Mouse (Mus musculus): ENCODE results near the gene Rexo4. TPM values are rescaled to one million over a fixed set of nuclear protein-coding genes. Genes with fewer than 3 reads are reported as not detected.
A peak's percentile ranks its signal among the peaks of the same experiment; 100 is the strongest.

The Rexo4 gene
- total RNA-seq (2021): 10 to 100 TPM; 58.4 to 60.4 TPM

DNA sequence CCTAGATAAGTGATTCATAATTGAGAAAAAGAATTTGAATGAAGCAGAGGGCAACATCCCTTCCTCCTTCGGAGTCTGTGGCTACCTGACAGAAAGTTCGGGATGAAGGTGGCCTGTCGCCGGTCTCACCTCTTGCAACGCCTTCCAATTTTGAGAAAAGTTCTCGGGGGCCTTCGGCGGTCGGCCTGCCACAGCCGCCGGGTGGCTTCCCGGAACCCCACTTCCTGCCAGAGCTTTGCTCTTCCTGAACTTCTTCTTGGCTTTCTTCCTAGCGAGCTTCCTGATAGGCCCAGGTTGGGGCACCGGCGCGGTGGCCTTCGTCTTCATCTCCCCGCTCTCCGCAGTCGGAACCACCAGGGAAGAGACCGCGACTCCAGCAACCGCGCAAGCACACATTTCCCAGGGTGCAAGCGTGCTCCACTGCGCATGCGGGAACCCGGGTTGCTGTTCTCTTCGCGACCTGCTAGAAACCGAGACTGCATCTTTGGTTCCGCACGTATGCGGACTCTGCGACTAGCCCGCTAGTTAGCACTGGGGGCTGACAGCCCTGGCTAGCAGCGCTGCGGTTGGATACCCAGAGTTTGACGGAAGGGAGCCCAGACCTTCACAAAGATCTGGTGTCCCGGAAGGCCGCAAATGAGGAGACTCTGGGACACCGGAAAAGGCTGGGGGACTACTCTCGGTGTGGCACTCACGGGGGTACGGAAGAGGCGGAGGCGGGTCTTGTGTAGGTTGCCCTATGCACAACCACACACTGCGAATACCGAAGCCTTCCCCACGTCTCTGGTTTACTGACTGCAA lies at the start of gene Rexo4:
Rexo4 (minus strand) TSS at position 464 of the 801 bp plus-strand sequence.
- peak; percentile 94 to 95 for DNase-seq (ENCODE audit: extremely low spot score in 1 of 2, low spot score in 1 of 2)

GRCm38 (mm10) chr2:27009714-27010244 lies 45.6 kb upstream of the Rexo4 start, which contains the start of gene Cacfd1:
Gene Cacfd1 (plus strand): TSS chr2:27009926.
- peak; percentile 71 for DNase-seq (ENCODE audit: extremely low spot score in 1 of 2, low spot score in 1 of 2)

- DNase-seq (ENCODE audit: extremely low spot score in 1 of 2, low spot score in 1 of 2): no peak
Measured at GRCm38 (mm10) chr2:27007701-27008100, 43.5 kb upstream of the Rexo4 start.

GRCm38 (mm10) chr2:27006255-27006654 lies 42.1 kb upstream of the Rexo4 start:
- no peak for DNase-seq (ENCODE audit: extremely low spot score in 1 of 2, low spot score in 1 of 2)

DNA sequence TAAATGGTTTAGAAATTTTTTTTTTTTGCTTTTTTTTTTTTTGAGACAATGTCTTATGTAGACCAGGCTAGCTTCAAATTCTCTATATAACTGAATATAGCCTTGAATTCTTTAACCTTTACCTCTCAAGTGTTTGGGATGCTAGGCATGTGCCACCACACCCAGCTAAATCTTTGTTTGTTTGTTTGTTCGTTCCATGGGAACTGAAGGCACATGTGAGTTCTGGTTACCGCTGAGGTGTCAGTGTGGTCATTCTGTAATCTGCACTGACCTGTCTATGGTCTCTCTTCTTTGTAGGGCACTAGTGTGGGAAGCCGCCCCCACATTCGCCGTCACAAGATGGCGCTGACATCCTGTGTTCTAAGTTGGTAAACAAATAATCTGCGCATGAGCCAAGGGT lies 33.8 kb upstream of the Rexo4 start:
- DNase-seq (ENCODE audit: extremely low spot score in 1 of 2, low spot score in 1 of 2): no peak

- no peak for DNase-seq (ENCODE audit: extremely low spot score in 1 of 2, low spot score in 1 of 2)
Measured at GRCm38 (mm10) chr2:26997498-26997897, 33.3 kb upstream of the Rexo4 start.

GRCm38 (mm10) chr2:26993936-26994335 lies 29.8 kb upstream of the Rexo4 start:
- DNase-seq (ENCODE audit: extremely low spot score in 1 of 2, low spot score in 1 of 2): no peak

DNA sequence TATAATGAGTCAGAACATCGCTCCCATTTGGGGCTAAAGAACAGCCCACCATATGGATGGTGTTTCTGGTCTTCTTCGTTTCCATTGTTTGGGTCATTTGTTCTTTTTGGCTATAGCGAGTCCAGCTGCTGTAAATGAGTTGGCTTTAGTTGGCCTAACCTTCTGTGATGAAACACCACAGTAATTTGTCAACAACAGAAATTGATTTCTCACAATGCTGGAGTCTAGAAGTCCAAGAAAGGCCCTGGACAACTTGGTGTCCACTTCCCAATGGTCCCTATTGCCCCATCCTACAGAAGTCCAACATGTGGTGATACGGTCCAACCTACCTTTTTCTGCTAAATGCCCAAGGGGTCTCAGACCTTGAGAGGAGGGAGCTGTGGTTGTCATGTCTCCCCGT lies 20.5 kb upstream of the Rexo4 start:
- DNase-seq (ENCODE audit: extremely low spot score in 1 of 2, low spot score in 1 of 2): no peak

- DNase-seq (ENCODE audit: extremely low spot score in 1 of 2, low spot score in 1 of 2): no peak
Measured at GRCm38 (mm10) chr2:26984179-26984578, 20.0 kb upstream of the Rexo4 start.

GRCm38 (mm10) chr2:26980361-26980760 lies 16.2 kb upstream of the Rexo4 start:
- DNase-seq (ENCODE audit: extremely low spot score in 1 of 2, low spot score in 1 of 2): no peak

GRCm38 (mm10) chr2:26973960-26974359 lies 9.8 kb upstream of the Rexo4 start:
- DNase-seq (ENCODE audit: extremely low spot score in 1 of 2, low spot score in 1 of 2): no peak

- DNase-seq (ENCODE audit: extremely low spot score in 1 of 2, low spot score in 1 of 2): no peak
Measured at GRCm38 (mm10) chr2:26973116-26973515, 8.9 kb upstream of the Rexo4 start, which contains the start of gene Adamts13. Gene Adamts13 (plus strand): TSS chr2:26973416.

- no peak for DNase-seq (ENCODE audit: extremely low spot score in 1 of 2, low spot score in 1 of 2)
Measured at GRCm38 (mm10) chr2:26967262-26967661, 3.1 kb upstream of the Rexo4 start.

DNA sequence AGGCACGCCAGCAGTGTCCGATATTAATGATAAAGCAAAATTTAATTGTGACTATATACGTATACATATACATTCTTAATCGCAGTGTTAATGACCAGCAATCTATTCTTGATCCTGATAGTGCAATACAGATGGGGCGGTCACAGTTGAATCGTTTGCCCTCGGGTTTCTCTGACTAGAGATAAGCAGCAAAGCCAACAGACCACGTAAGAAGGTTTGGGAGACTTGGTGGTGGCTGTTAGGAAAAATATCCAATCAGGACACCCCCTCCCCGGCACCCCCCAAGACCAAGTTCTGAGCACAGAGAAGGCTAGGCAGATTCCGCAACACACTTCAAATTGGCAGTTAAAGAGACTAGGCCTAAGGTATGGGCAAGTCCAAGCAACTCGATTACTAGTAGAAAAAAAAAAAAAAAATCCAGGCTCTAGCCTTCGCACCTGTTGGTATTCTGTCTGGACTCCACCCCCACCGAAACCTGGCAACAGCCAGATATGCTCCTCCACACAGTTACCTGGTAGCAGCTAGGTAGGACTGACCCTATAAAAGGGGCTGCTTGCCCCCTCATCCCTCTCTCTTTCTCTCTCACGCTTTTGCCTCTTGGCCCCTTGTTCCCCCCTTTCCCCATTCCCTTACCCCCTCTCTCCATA lies 661 bp upstream of the Rexo4 start:
- DNase-seq (ENCODE audit: extremely low spot score in 1 of 2, low spot score in 1 of 2): no peak

DNA sequence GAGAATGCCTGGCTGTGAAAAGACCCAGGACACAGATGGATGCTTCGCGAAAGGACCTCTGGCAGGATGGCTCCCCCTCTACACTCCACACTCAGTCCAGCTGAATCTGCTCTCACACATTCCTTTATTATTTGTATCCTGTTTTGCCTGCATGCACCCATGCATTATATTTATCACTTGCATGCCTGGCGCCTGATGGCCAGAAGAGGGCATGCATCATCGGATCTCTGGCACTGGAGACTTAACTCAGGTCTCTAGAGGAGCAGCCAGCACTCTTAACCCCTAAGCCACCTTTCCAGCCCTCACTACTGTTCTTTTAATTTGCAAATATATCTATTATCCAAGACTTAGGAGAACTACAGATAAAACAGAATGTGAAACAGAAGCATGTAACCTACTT lies 3.4 kb downstream of the Rexo4 start:
- no peak for DNase-seq (ENCODE audit: extremely low spot score in 1 of 2, low spot score in 1 of 2)

GRCm38 (mm10) chr2:26957488-26957859 lies 6.7 kb downstream of the Rexo4 start:
- DNase-seq (ENCODE audit: extremely low spot score in 1 of 2, low spot score in 1 of 2): no peak

GRCm38 (mm10) chr2:26956811-26957487 lies 7.2 kb downstream of the Rexo4 start:
- no peak for DNase-seq (ENCODE audit: extremely low spot score in 1 of 2, low spot score in 1 of 2)

GRCm38 (mm10) chr2:26954735-26955395 lies 9.3 kb downstream of the Rexo4 start:
- DNase-seq (ENCODE audit: extremely low spot score in 1 of 2, low spot score in 1 of 2): no peak

DNA sequence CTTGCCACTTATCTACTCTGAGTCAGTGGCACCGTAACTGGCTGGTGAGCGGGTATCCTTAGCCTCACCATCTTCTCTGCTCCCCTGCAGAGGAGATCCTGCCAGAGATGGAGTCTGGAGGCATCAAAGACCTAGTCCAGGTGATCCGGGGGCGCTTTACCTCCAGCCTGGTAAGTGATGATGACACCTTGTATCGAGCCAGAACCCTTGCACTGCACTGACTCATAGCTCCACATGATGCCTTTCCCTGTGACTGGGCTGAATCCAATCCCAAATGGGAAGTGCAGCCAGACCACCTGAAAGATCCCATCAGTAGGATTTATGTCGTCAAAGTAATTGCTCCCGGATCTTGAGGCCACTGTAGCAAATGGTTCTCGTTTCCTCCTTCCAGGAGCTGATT lies 11.3 kb downstream of the Rexo4 start:
- DNase-seq (ENCODE audit: extremely low spot score in 1 of 2, low spot score in 1 of 2): no peak

DNA sequence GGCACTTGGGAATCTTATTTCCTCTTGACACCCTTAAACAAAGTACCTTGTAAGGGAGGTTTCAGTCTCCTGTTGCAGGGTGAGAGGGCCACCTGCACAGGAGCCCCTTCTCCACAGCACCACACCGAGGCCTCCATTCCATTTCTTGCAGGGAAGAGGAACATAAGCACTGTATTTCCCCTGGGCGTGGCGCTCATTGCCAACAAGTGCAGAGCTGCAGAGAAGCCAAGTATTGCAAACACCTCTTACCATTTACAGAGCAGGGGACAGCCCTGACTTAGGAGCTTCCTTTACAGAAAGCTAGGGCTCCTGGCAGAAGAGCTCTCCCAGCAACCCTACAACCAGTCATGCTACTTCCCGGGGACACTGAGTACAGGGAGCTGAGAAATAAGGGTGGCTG lies 12.0 kb downstream of the Rexo4 start:
- DNase-seq (ENCODE audit: extremely low spot score in 1 of 2, low spot score in 1 of 2): no peak

All from layer of hippocampus, postnatal 25 days (tissue).